Comparison of ENCODE assay signal across 8 mouse cellular contexts in genomic region chr17:14279177-14279965, GRCm38 (mm10). TPM values are rescaled to one million over a fixed set of nuclear protein-coding genes. Genes with fewer than 3 reads are reported as not detected.
DNase-seq lines count a peak whose midpoint lies in the region; ATAC-seq and TF ChIP-seq lines count a peak whose summit lies in the region.

Gene Smoc2 (plus strand): TSS chr17:14279506.

- peak within 1 kb of the TSS; percentile 53 for H3K4me3 ChIP-seq in ES-Bruce4 (ENCODE audit: low read depth, low read length)
- H3K4me3 ChIP-seq in hindbrain, embryonic 10.5 days: peak within 1 kb of the TSS; percentile 60
- H3K4me3 ChIP-seq in limb, embryonic 15.5 days: peak within 1 kb of the TSS; percentile 60
- H3K4me3 ChIP-seq in midbrain, embryonic 16.5 days (ENCODE audit: low read depth, low read length): peak within 1 kb of the TSS; percentile 52

- H3K9me3 ChIP-seq in ES-Bruce4 (replicated peaks; ENCODE audit: control insufficient read depth, insufficient read depth, low read length, poor library complexity, severe bottlenecking): no peaks in the 10 kb centered on the region
- H3K9me3 ChIP-seq in hindbrain, embryonic 10.5 days: no peaks in the 10 kb centered on the region
- no peaks in the 10 kb centered on the region for H3K9me3 ChIP-seq in limb, embryonic 15.5 days
- no peaks in the 10 kb centered on the region for H3K9me3 ChIP-seq in midbrain, embryonic 16.5 days (replicated peaks; ENCODE audit: control insufficient read depth, low read length, poor library complexity, severe bottlenecking)

- no peak within 1 kb of the TSS; the same call in 1 of the 2 replicates for H3K9ac ChIP-seq in ES-Bruce4 (ENCODE audit: low read depth, poor library complexity, severe bottlenecking)
- peak within 1 kb of the TSS; percentile 39 for H3K9ac ChIP-seq in limb, embryonic 15.5 days
- peak within 1 kb of the TSS; percentile 57 for H3K9ac ChIP-seq in midbrain, embryonic 16.5 days (ENCODE audit: low read depth, low read length)

- no peak within 1 kb of the TSS for H3K27ac ChIP-seq in ES-Bruce4 (ENCODE audit: insufficient read depth, low read length)
- no peak within 1 kb of the TSS for H3K27ac ChIP-seq in hindbrain, embryonic 10.5 days
- H3K27ac ChIP-seq in limb, embryonic 15.5 days: peak within 1 kb of the TSS; percentile 54; the same call in 1 of the 2 replicates
- no peak within 1 kb of the TSS for H3K27ac ChIP-seq in midbrain, embryonic 16.5 days (ENCODE audit: low read length)

- peak within 1 kb of the TSS; percentile 93 for H3K4me2 ChIP-seq in limb, embryonic 15.5 days
- peak within 1 kb of the TSS; percentile 95 for H3K4me2 ChIP-seq in midbrain, embryonic 16.5 days (ENCODE audit: low read length)

- H3K36me3 ChIP-seq in ES-Bruce4 (ENCODE audit: control insufficient read depth, insufficient read depth, low read length, poor library complexity, severe bottlenecking): no peaks in the 10 kb centered on the region
- H3K36me3 ChIP-seq in hindbrain, embryonic 10.5 days: no peaks in the 10 kb centered on the region
- H3K36me3 ChIP-seq in limb, embryonic 15.5 days: no peaks in the 10 kb centered on the region
- no peaks in the 10 kb centered on the region for H3K36me3 ChIP-seq in midbrain, embryonic 16.5 days (ENCODE audit: control insufficient read depth, insufficient read depth, low read length)

- peaks cover 12% of the 10 kb centered on the region for H3K27me3 ChIP-seq in ES-Bruce4 (ENCODE audit: control insufficient read depth, insufficient read depth, low read length, poor library complexity, severe bottlenecking)
- H3K27me3 ChIP-seq in hindbrain, embryonic 10.5 days (ENCODE audit: insufficient read depth, poor library complexity, severe bottlenecking): peaks cover 89% of the 10 kb centered on the region
- peaks cover 46% of the 10 kb centered on the region for H3K27me3 ChIP-seq in limb, embryonic 15.5 days
- H3K27me3 ChIP-seq in midbrain, embryonic 16.5 days (ENCODE audit: control insufficient read depth, insufficient read depth, low read depth, low read length): peaks cover 47% of the 10 kb centered on the region

- DNase-seq in adrenal gland, adult 8-10 months: no peak
- peak; percentile 32 for DNase-seq in forelimb bud, embryonic 11.5 days (ENCODE audit: low read depth, low spot score)
- DNase-seq in hindbrain, embryonic 10.5 days (ENCODE audit: low spot score): peak; percentile 51
- DNase-seq in yolk sac, embryonic 10.5 days (ENCODE audit: low spot score): peak; percentile 55
- DNase-seq in MN1 (ENCODE audit: low spot score): no peak

- no peak for TF ChIP-seq CTCF in ES-Bruce4 (IDR thresholded peaks at IDR 0.05; ENCODE audit: low read depth, low read length)

- H3K4me1 ChIP-seq in ES-Bruce4 (ENCODE audit: control insufficient read depth, insufficient read depth, low read length): no peaks in the 10 kb centered on the region
- H3K4me1 ChIP-seq in hindbrain, embryonic 10.5 days (replicated peaks): peaks cover 29% of the 10 kb centered on the region
- H3K4me1 ChIP-seq in limb, embryonic 15.5 days: peaks cover 26% of the 10 kb centered on the region
- peaks cover 12% of the 10 kb centered on the region for H3K4me1 ChIP-seq in midbrain, embryonic 16.5 days (ENCODE audit: control insufficient read depth, insufficient read depth, low read length)

- no peak for TF ChIP-seq POLR2A in ES-Bruce4 (IDR thresholded peaks at IDR 0.05; ENCODE audit: insufficient read depth, low read length)

- peak; percentile 71 for ATAC-seq in limb, embryonic 15.5 days (ENCODE audit: insufficient number of reproducible peaks, low FRiP score, low TSS enrichment, low read depth)
- peak; percentile 80 for ATAC-seq in midbrain, embryonic 16.5 days

- under 1% methylated on average over 58 of the region's 61 CpGs for WGBS in hindbrain, embryonic 10.5 days
- WGBS in limb, embryonic 15.5 days: under 1% methylated on average over 55 of the region's 61 CpGs
- under 1% methylated on average over 56 of the region's 61 CpGs for WGBS in midbrain, embryonic 16.5 days

- TF ChIP-seq EP300 in ES-Bruce4 (IDR thresholded peaks at IDR 0.05; ENCODE audit: insufficient read depth, low read depth, low read length): no peak

RNA-seq across cellular contexts. Expression of gene Smoc2, which starts in this region (rescaled TPM):
- polyA plus RNA-seq in ES-Bruce4 (2011; ENCODE audit: insufficient read depth, insufficient read length, low read depth, missing spikeins): 0.55 and 1.2 TPM in 2 replicates
- 10 to 100 TPM; 29.1 to 46.6 (median 31.3) TPM for total RNA-seq in adrenal gland, adult 8-10 months (2022)
- polyA plus RNA-seq in hindbrain, embryonic 10.5 days (2016; fragmentation: Nextera tagmentation; extraction: Ambion mirVana): 3.6 and 7.9 TPM in 2 replicates
- 183 and 198 TPM in 2 replicates for polyA plus RNA-seq in limb, embryonic 15.5 days (2015; fragmentation: Nextera tagmentation; extraction: Ambion mirVana)
- polyA plus RNA-seq in midbrain, embryonic 16.5 days (2015; fragmentation: Nextera tagmentation; extraction: Ambion mirVana): 2.5 and 3.0 TPM in 2 replicates

Comparison
In these comparisons a context has a peak if more than half of its experiments do, and no peak if none do; other contexts are left out.
1. RNA of gene Smoc2 (polyA plus RNA-seq): 183 to 198 TPM in limb, embryonic 15.5 days; 3.6 to 7.9 TPM in hindbrain, embryonic 10.5 days, 2.5 to 3.0 TPM in midbrain, embryonic 16.5 days and 0.55 to 1.2 TPM in ES-Bruce4; every median in the first group is over 10 times any median in the second.
2. DNase-seq: peak in forelimb bud, embryonic 11.5 days (single experiment), hindbrain, embryonic 10.5 days (single experiment) and yolk sac, embryonic 10.5 days (single experiment); none in adrenal gland, adult 8-10 months (single experiment) and MN1 (single experiment).
3. Peak in every context shown above with its lines, with median percentiles within 50 percentile points of each other: H3K4me3 ChIP-seq.